Mouse (Mus musculus) small intestine, adult 10 weeks (tissue): ENCODE results near the gene Vps33b. TPM values are rescaled to one million over a fixed set of nuclear protein-coding genes. Genes with fewer than 3 reads are reported as not detected.

Experiments
- polyA plus RNA-seq: library from polyadenylated mRNA; stranded (reverse); fragments of 350-450 nt; fragmentation: Illumina TruSeq; extraction: RNeasy Lipid Tissue Mini Kit (QIAGEN cat#74804); gene quantifications from one replicate; pipeline ENCODE4 v1.2.3, GENCODE M21; 2014; ENCODE audit warnings: low replicate concordance

Vps33b gene
- polyA plus RNA-seq = 4.6 TPM

GRCm38 (mm10) chr7:80268897-80269750 is at the start of gene Vps33b:
TSS of gene Vps33b (plus strand) at chr7:80269649.

GRCm38 (mm10) chr7:80232489-80233029 is 36.9 kb upstream of the Vps33b start, which contains the start of the genes Cib1 and Gdpgp1:
TSS of gene Cib1 (minus strand) at chr7:80232813.
TSS of gene Gdpgp1 (plus strand) at chr7:80232865.

GRCm38 (mm10) chr7:80246148-80246721 is 23.2 kb upstream of the Vps33b start, which contains the start of gene Ttll13:
TSS of gene Ttll13 (plus strand) at chr7:80246376.

GRCm38 (mm10) chr7:80260625-80261371 is 8.7 kb upstream of the Vps33b start, which contains the start of gene Ngrn:
TSS of gene Ngrn (plus strand) at chr7:80261215.

GRCm38 (mm10) chr7:80294062-80294763 is 24.8 kb downstream of the Vps33b start, which contains the start of gene Prc1:
TSS of gene Prc1 (plus strand) at chr7:80294450.

DNA sequence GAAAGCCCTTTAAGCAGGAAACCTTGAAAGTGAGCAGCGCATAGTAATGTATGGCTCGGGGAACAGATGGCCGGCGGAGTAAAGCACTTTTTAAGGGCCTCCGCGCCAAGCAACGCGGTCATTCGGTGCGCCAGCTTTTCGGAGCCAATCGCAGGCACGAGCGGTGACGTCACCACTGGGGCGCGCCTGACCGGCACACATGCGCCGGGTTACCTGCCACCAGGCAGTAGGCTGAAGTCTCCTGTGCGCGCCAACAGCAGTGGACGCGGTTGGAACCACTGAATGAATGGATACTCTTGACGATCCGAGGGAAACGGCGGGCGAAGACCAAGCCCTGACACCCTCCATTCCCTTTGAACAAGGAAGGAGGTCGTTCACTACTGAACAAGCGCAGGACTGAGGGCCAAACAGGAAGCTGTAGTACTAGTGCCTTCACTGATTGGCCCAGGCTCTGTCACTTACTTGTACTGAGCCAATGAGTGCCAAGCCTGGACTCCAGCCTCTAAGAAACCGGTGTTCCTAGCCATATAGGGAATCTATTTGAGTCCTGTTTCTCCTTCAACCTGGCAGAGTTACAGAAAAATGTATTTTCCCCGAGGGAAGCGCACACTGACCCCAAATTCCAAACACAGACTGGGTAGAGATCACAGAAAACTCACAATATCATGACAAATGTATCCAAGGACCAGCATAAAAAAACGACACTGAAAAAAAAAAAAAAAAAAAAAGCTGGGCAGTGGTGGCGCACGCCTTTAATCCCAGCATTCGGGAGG is 54.8 kb downstream of the Vps33b start, which contains the start of gene Rccd1:
TSS of gene Rccd1 (minus strand) at position 412 of the 773 bp plus-strand sequence.

GRCm38 (mm10) chr7:80340793-80341192 is 71.3 kb downstream of the Vps33b start, which contains the start of gene Unc45a:
TSS of gene Unc45a (minus strand) at chr7:80341005.

Other genes starting within 250 kb of the Vps33b start
- gene Zfp710, start 244.8 kb upstream of the Vps33b start, polyA plus RNA-seq = 1.9 TPM
- gene Idh2, start 154.3 kb upstream of the Vps33b start, polyA plus RNA-seq = 2.1 TPM
- gene Sema4b, start 82.8 kb upstream of the Vps33b start, polyA plus RNA-seq = 2.6 TPM
- gene Cib1, start 36.8 kb upstream of the Vps33b start, polyA plus RNA-seq = 18.0 TPM
- gene Gdpgp1, start 36.8 kb upstream of the Vps33b start, polyA plus RNA-seq = 1.9 TPM
- not detected for gene Ttll13, start 23.3 kb upstream of the Vps33b start, polyA plus RNA-seq
- 9.5 TPM for gene Ngrn, start 8.4 kb upstream of the Vps33b start, polyA plus RNA-seq
- 28.1 TPM for gene Prc1, start 24.8 kb downstream of the Vps33b start, polyA plus RNA-seq
- 2.9 TPM for gene Rccd1, start 54.8 kb downstream of the Vps33b start, polyA plus RNA-seq
- 1.2 TPM for gene Unc45a, start 71.4 kb downstream of the Vps33b start, polyA plus RNA-seq
- gene Hddc3, start 73.5 kb downstream of the Vps33b start, polyA plus RNA-seq = 11.0 TPM
- 3.3 TPM for gene Man2a2, start 101.7 kb downstream of the Vps33b start, polyA plus RNA-seq
- gene Fes, start 118.3 kb downstream of the Vps33b start, polyA plus RNA-seq = 0.48 TPM
- 1.1 TPM for gene Furin, start 135.8 kb downstream of the Vps33b start, polyA plus RNA-seq